Mouse (Mus musculus): ENCODE data around the gene Bcr. TPM values are rescaled to one million over a fixed set of nuclear protein-coding genes. Genes with fewer than 3 reads are reported as not detected.

The Bcr gene
- total and polyA plus RNA-seq, 2 experiments from 2014 or later: 10.1 to 49.6 TPM

- Histone ChIP-seq H3K36me3 (ENCODE audit: insufficient read depth) (peaks cover 4% of the 10 kb centered on the region; the same call in 1 of the 2 replicates), H3K4me1 (ENCODE audit: insufficient read depth) (0 out of 2 replicates have a peak, but pooled peaks cover 9% of the 10 kb centered on the region), H3K9me3 (ENCODE audit: low read length) (no peaks in the 10 kb centered on the region), H3K27ac (ENCODE audit: low read depth, low read length) (no peak overlapping the region), H3K27me3 (ENCODE audit: insufficient read depth, low read length) (no peaks in the 10 kb centered on the region), H3K4me3 (ENCODE audit: low read depth, low read length) (no peak overlapping the region), H3K9ac (no peak overlapping the region), H3K4me2 (ENCODE audit: low read depth) (no peak overlapping the region)
- DNase-seq (no peak), ATAC-seq (no peak)
- 73% methylated on average over 11 of the region's 11 CpGs for WGBS
- TF ChIP-seq CTCF (IDR thresholded peaks at IDR 0.05; ENCODE audit: low read depth): no peak
Measured at GRCm38 (mm10) chr10:75070281-75070976, 10.0 kb downstream of the Bcr start.

DNA sequence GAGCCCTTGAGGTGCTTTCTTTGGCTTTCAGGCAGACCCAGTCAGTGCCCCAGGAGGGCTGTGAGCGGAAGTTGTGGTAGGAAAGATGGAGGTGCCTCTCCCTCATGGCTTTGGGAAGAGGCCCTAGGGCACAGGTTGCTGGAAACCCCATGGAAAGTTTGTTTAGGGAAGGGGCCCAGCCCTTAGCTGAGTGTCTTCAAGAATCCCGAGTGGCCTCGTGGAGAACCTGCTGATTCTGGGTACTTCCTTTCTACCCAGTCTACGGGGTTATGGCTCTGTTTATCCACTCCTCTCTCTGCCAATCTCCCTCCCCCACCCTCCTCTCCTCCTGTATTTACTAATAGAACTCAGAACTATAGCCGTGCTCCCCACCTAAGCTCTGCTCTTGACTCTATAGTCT is 15.3 kb downstream of the Bcr start:
- H3K36me3 ChIP-seq (ENCODE audit: insufficient read depth): no peaks in the 10 kb centered on the region; the same call in 1 of the 2 replicates
- TF ChIP-seq CTCF (IDR thresholded peaks at IDR 0.05; ENCODE audit: low read depth): no peak
- H3K9ac ChIP-seq: no peak overlapping the region
- WGBS: 86% methylated on average over 5 of the region's 5 CpGs
- H3K27me3 ChIP-seq (ENCODE audit: insufficient read depth, low read length): no peaks in the 10 kb centered on the region
- H3K4me3 ChIP-seq (ENCODE audit: low read depth, low read length): no peak overlapping the region
- H3K4me1 ChIP-seq (ENCODE audit: insufficient read depth): no peaks in the 10 kb centered on the region
- no peak overlapping the region for H3K4me2 ChIP-seq (ENCODE audit: low read depth)
- no peaks in the 10 kb centered on the region for H3K9me3 ChIP-seq (ENCODE audit: low read length)
- ATAC-seq (no peak), DNase-seq (no peak)
- H3K27ac ChIP-seq (ENCODE audit: low read depth, low read length): no peak overlapping the region

GRCm38 (mm10) chr10:75078174-75079128 is 18.1 kb downstream of the Bcr start:
- Histone ChIP-seq H3K9ac (no peak overlapping the region), H3K27me3 (ENCODE audit: insufficient read depth, low read length) (no peaks in the 10 kb centered on the region), H3K36me3 (ENCODE audit: insufficient read depth) (no peaks in the 10 kb centered on the region; the same call in 1 of the 2 replicates), H3K4me2 (ENCODE audit: low read depth) (no peak overlapping the region), H3K9me3 (ENCODE audit: low read length) (no peaks in the 10 kb centered on the region), H3K4me3 (ENCODE audit: low read depth, low read length) (no peak overlapping the region), H3K4me1 (ENCODE audit: insufficient read depth) (no peaks in the 10 kb centered on the region), H3K27ac (ENCODE audit: low read depth, low read length) (no peak overlapping the region)
- 88% methylated on average over 14 of the region's 14 CpGs for WGBS
- no peak for TF ChIP-seq CTCF (IDR thresholded peaks at IDR 0.05; ENCODE audit: low read depth)
- no peak for ATAC-seq
- DNase-seq: no peak

- Histone ChIP-seq H3K27me3 (ENCODE audit: insufficient read depth, low read length) (no peaks in the 10 kb centered on the region), H3K27ac (ENCODE audit: low read depth, low read length) (no peak overlapping the region), H3K9ac (no peak overlapping the region), H3K4me1 (ENCODE audit: insufficient read depth) (no peaks in the 10 kb centered on the region), H3K4me2 (ENCODE audit: low read depth) (no peak overlapping the region), H3K36me3 (ENCODE audit: insufficient read depth) (no peaks in the 10 kb centered on the region), H3K9me3 (ENCODE audit: low read length) (no peaks in the 10 kb centered on the region), H3K4me3 (ENCODE audit: low read depth, low read length) (no peak overlapping the region)
- ATAC-seq (no peak), DNase-seq (no peak)
- 96% methylated on average over 1 of the region's 1 CpGs for WGBS
- no peak for TF ChIP-seq CTCF (IDR thresholded peaks at IDR 0.05; ENCODE audit: low read depth)
Measured at GRCm38 (mm10) chr10:75085330-75085729, 24.9 kb downstream of the Bcr start.

- H3K27me3 ChIP-seq (ENCODE audit: insufficient read depth, low read length): no peaks in the 10 kb centered on the region
- no peak for DNase-seq
- no peak for TF ChIP-seq CTCF (IDR thresholded peaks at IDR 0.05; ENCODE audit: low read depth)
- no peaks in the 10 kb centered on the region for H3K36me3 ChIP-seq (ENCODE audit: insufficient read depth)
- no peaks in the 10 kb centered on the region for H3K9me3 ChIP-seq (ENCODE audit: low read length)
- no peak overlapping the region for H3K4me3 ChIP-seq (ENCODE audit: low read depth, low read length)
- H3K27ac ChIP-seq (ENCODE audit: low read depth, low read length): no peak overlapping the region
- no peak for ATAC-seq
- 89% methylated on average over 4 of the region's 4 CpGs for WGBS
- H3K4me2 ChIP-seq (ENCODE audit: low read depth): no peak overlapping the region
- peaks cover 4% of the 10 kb centered on the region for H3K4me1 ChIP-seq (ENCODE audit: insufficient read depth)
- H3K9ac ChIP-seq: no peak overlapping the region
Measured at GRCm38 (mm10) chr10:75088471-75088870, 28.1 kb downstream of the Bcr start.

- Histone ChIP-seq H3K4me1 (ENCODE audit: insufficient read depth) (peaks cover 4% of the 10 kb centered on the region), H3K4me2 (ENCODE audit: low read depth) (no peak overlapping the region), H3K27me3 (ENCODE audit: insufficient read depth, low read length) (no peaks in the 10 kb centered on the region), H3K36me3 (ENCODE audit: insufficient read depth) (no peaks in the 10 kb centered on the region), H3K9me3 (ENCODE audit: low read length) (no peaks in the 10 kb centered on the region), H3K27ac (ENCODE audit: low read depth, low read length) (peak overlapping the region; percentile 45; the same call in 1 of the 2 replicates), H3K4me3 (ENCODE audit: low read depth, low read length) (no peak overlapping the region), H3K9ac (no peak overlapping the region)
- DNase-seq (peak; percentile 34), ATAC-seq (no peak)
- WGBS: 39% methylated on average over 10 of the region's 10 CpGs
- TF ChIP-seq CTCF (IDR thresholded peaks at IDR 0.05; ENCODE audit: low read depth): no peak
Measured at GRCm38 (mm10) chr10:75091478-75092152, 31.2 kb downstream of the Bcr start.
